Mouse (Mus musculus) large intestine, adult 2 months (tissue): ENCODE measurements around the gene Gse1. TPM values are rescaled to one million over a fixed set of nuclear protein-coding genes. Genes with fewer than 3 reads are reported as not detected.

Experiments used
- DNase-seq: peaks from one replicate; pipeline ENCODE4 v3.0.0-alpha.2; 2012; ENCODE audit warnings: low read depth, low spot score
- WGBS: fragments of 180-500 bp; shearing (Covaris S2); methylation state at CpG from one replicate; pipeline ENCODE4 v1.1.7; 2018; 5-methylcytosine and 5-hydroxymethylcytosine counted together
- polyA plus RNA-seq: library from polyadenylated mRNA; depleted of rRNA; stranded (reverse); fragments of >200 nt; gene quantifications from 2 replicates; pipeline ENCODE4 v1.2.3, GENCODE M21; 2012

Gse1 gene
- polyA plus RNA-seq, 1 experiment: 22.1 TPM

DNA sequence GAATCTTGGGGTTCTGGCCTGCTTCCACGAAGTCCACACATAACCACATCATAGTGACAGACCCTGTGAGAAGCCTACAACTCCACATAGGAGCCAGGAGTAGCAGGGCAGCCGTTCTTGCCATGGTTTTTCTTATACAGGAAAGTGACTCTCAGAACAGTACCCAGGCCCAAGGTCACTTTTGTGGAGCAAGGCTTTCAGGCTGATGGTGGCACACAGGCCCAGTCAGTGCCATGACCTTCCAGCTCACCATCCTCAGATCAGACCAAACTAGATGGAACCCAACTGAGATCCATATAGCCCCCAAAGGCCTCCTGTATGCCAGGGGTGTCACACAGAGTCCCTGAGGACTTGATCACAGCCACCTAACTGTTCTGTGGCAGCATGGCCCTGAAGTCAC is 223.9 kb downstream of the Gse1 start:
- 93% methylated on average over 2 of the region's 2 CpGs for WGBS

DNA sequence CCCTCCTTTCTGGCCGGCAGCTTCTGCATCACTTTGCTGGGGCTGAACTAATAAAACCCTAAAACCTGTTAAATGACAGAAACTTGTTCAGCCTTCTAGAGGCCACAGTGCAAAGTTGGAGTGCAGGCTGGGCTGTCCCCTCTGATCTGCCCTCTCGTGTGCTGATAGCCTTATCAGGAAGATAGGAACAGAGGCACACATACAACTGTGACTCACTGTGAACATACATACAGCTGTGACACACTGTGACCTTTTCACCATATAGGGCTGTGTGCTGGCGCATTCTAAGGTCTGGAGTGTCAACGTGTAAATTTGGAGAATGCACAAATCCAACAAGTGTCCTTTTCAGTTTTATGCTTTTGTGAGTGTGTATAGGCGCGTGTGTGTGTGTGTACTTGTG is 226.1 kb downstream of the Gse1 start:
- DNase-seq: no peak
- 44% methylated on average over 6 of the region's 6 CpGs for WGBS

More for the DNA sequence above, 223.9 kb downstream of the Gse1 start:
- DNase-seq: no peak

DNA sequence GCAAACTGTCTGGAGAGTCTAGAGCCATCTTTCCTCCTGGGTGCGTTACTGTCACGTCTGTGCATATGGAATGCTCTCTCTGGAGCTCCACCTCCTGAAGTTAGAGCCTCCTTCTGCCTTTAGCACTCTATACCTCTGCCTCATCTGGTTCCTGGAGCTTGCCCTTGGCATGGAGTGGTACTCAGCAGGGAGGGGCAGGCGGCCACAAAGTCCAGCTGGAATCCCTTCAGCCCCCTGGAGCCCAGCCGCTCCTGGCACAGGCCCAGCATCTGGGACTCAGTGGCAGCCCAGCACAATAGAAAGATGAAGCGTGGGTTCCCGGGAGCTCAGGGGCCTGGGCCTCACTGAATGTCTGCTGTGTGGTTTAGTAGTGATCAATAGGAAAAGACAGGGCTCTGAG is 232.1 kb downstream of the Gse1 start:
- no peak for DNase-seq

DNA sequence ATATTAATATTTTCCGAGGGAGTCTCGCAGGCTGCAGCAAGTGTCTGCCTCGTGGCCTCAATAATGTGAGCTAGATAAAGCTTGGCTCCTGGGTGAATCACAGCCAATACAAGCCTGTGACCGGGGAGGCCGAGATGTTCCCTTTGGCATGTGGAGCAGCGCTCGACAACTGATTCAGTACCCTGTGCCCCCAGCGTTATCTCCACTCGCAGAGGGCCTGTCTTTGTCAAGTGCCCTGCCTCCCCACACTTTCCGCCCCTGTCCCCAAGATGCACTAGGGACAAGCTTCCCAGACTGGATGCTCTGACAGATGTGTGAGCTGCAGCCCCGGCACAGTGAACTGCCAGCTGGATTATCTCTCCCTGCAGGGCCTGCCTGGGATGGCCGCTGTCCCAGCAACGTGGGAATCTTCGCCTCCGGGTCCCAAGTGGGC is 233.9 kb downstream of the Gse1 start:
- 80% methylated on average over 15 of the region's 15 CpGs for WGBS
- no peak for DNase-seq

More for the DNA sequence above, 232.1 kb downstream of the Gse1 start:
- 40% methylated on average over 6 of the region's 6 CpGs for WGBS

DNA sequence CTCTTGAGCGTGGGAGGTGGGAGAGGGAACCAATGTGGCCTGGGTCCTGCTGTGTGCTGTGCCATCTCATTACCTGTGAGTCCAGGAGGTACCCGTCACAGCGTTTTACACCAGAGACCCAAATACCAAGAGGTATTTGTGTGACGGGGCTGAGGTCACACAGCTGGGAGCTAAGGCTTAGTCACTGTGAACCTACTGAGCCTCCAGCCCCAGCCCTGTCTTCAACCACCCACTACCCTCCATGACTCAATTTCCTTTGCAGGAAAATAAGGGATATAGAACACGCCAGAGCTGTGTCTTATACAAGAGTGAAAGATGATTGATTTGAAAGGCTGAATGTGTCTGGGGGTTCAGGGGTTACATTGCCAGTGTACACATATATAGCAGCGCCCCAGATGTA is 234.4 kb downstream of the Gse1 start:
- 85% methylated on average over 6 of the region's 6 CpGs for WGBS
- no peak for DNase-seq

- DNase-seq: no peak
- 90% methylated on average over 7 of the region's 9 CpGs for WGBS
Measured at GRCm38 (mm10) chr8:120463918-120464584, 235.8 kb downstream of the Gse1 start.

DNA sequence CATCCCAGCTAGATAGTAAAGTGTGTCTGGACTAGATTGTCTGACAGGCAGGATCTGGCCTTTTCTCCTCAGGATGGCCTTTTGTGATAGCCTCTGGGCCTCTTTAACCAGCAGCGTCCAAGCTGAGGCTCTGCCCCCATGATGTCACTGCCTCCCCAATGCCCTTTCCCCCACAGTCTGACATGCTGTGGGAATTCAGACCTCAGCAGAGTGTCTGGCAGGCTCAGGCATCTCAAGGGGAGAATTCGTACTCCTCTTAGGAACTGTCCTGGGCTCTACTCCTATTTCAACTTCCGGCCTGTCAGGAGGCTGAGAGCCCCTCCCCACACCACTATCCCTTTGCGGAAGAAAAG is 236.3 kb downstream of the Gse1 start:
- DNase-seq: no peak

GRCm38 (mm10) chr8:120465710-120466109 is 237.5 kb downstream of the Gse1 start:
- no peak for DNase-seq
- 70% methylated on average over 8 of the region's 8 CpGs for WGBS

More for the DNA sequence above, 236.3 kb downstream of the Gse1 start:
- WGBS: 86% methylated on average over 4 of the region's 4 CpGs

- 89% methylated on average over 10 of the region's 10 CpGs for WGBS
- no peak for DNase-seq
Measured at GRCm38 (mm10) chr8:120466266-120466665, 238.0 kb downstream of the Gse1 start.

GRCm38 (mm10) chr8:120467598-120467997 is 239.3 kb downstream of the Gse1 start:
- WGBS: 84% methylated on average over 7 of the region's 7 CpGs
- no peak for DNase-seq

GRCm38 (mm10) chr8:120470170-120470569 is 241.9 kb downstream of the Gse1 start:
- 90% methylated on average over 12 of the region's 12 CpGs for whole genome bisulfite sequencing

GRCm38 (mm10) chr8:120471166-120471565 is 242.9 kb downstream of the Gse1 start:
- no peak for DNase-seq
- 39% methylated on average over 7 of the region's 7 CpGs for WGBS

More at GRCm38 (mm10) chr8:120470170-120470569, 241.9 kb downstream of the Gse1 start:
- no peak for DNase-seq

DNA sequence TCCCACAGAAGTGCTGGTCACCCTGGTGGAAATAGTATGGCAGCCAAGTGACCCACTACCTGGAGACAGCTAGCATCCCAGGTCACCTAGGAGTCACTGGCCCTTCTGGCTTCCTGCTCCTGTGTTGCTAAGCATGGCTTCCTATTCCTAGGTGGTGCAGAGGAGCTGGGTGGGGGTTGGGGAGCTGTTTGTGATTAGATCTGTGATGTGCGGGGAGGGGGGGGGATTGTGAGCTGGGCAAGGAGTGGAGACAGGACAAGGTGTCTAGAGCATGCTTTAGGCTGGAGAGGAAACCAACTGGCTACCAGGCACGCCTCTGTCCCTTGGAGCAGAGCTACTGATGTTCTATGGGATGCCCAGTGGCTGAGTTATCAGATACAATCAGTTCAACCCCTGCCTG is 243.5 kb downstream of the Gse1 start:
- 79% methylated on average over 2 of the region's 2 CpGs for WGBS
- no peak for DNase-seq

- 85% methylated on average over 16 of the region's 16 CpGs for WGBS
- no peak for DNase-seq
Measured at GRCm38 (mm10) chr8:120472230-120472629, 244.0 kb downstream of the Gse1 start.

DNA sequence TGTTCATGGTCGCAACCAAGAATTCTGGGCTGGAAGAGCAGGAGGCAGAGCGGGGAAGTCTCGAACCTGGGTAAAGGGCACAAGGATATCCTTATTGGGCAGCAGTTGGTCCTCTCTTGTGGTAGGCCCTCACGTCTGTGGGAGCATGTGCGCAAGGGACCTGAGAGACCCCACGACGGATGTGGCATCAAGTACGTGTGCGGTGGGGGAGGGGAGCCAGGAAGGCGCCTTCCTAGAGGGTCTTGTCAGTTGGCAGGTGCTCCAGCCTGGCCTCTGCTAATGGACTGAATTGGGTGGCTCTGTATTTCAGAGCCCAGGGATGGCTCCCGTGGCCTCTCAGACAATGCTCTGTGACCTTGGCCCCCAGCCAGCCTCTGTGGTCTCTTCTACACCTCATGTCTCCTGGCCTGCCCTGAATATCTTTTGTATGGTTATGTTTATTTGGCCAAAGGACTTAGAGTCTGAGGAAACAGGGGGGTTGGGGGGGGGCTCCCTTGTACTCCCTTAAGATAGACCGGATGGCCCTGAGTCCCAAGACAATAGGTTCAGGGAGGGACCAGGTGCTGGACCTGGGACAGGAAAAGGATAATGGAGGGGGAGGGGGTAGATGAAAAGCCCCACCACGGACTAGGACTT is 245.6 kb downstream of the Gse1 start:
- no peak for DNase-seq
- 90% methylated on average over 13 of the region's 13 CpGs for WGBS

GRCm38 (mm10) chr8:120474496-120475235 is 246.4 kb downstream of the Gse1 start:
- DNase-seq: no peak
- 38% methylated on average over 11 of the region's 11 CpGs for WGBS

GRCm38 (mm10) chr8:120475462-120476201 is 247.4 kb downstream of the Gse1 start:
- 58% methylated on average over 10 of the region's 10 CpGs for WGBS
- DNase-seq: no peak

DNA sequence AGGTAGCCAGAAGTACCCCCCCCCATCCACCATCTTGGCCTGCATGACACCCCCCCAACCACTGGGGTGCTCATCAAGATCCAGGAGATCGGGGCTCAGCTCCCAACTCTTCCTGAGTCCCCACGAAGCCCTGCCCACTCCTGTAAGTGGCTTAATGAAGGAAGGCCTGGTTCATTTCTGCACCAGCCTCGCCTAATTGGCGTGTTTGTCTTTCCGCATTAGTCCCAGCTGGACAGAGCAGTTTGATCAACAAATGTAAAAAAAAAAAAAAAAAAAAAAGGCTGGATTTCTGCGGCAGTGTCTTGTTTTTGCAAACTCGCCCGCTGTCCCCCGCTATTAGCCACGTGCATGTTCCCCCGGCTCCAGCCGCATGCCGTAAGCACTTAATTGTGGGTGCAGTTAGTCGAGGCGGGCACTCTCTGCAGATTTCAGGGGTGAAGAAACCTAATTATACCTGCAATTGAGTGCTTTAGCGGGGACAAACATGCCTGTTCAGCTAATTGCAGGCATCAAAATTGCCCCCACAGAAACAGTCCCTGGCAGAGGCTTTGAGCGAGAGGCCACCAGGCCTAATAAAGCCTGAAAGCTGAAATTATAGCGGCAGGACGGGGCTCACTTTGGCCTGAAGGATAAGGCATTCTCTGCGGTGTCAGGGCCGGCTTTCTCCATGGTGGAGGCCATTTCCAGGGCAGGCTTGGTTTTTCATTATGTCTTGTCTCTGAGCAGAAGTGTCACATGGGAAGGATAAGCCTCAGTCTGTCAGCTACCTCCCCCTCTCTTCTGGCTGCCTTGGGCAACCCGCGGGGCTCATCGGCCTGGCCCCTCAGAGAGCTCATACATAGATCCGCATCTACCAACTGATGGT is 248.7 kb downstream of the Gse1 start:
- DNase-seq: no peak
- WGBS: 81% methylated on average over 25 of the region's 25 CpGs

DNA sequence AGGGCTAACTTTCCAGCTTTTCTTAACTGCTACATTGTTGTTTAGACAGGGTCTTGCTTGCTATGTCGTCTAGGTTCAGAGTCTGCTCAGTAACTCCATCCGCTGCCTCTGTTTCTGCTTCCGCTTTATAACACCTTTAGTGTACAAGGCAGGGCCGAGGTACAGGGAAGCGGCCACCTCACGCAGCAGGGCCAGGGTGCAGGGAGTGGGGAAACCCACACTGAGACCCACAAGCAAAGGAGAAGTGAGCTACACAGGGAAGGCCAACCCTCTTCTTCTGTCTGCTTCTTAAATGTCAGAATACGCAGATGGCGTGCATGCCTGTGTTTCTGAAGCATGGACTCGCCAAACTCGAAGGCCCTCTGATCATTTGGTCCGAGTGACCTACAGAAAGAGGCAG is 250.5 kb downstream of the Gse1 start:
- no peak for DNase-seq
- 87% methylated on average over 11 of the region's 11 CpGs for WGBS
